Mouse (Mus musculus): Measurements from ENCODE around the gene Pik3cd. TPM values are rescaled to one million over a fixed set of nuclear protein-coding genes. Genes with fewer than 3 reads are reported as not detected.
"Not testable (repeated sequence)": the region's sequence is repeated elsewhere in the genome, so short reads cannot be mapped to it uniquely, and the experiment has no call there.

The Pik3cd gene
- polyA plus RNA-seq, 1 experiment from 2014 or later, result 21.0 TPM

DNA sequence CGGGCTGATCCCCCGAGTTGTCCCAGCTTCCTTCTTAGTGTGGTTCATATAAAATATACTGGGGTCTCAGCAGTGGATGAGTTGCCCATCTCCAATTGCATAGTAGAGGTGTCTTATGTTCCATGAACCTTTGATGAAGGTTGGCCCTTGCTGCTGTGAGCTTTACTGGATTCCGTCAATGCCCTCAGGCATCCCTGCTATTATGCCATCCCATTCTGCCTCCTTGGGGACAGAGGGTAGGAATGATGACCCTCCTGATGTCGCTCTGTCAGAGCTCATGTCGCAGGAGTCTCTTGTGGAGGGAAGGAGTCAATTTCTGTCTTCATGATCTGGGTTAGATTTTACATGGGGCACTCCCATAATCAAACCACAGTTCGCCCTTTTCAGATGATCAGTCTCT lies 88.9 kb downstream of the Pik3cd start:
- H3K27ac ChIP-seq (ENCODE audit: low read length); H3K4me3 ChIP-seq (replicated peaks; ENCODE audit: low read length); H3K27me3 ChIP-seq (replicated peaks; ENCODE audit: control insufficient read depth, insufficient read depth, low read length); H3K9me3 ChIP-seq (ENCODE audit: control insufficient read depth, low read length); ATAC-seq; H3K9ac ChIP-seq (replicated peaks; ENCODE audit: low read depth, low read length); H3K4me2 ChIP-seq (ENCODE audit: low read length); H3K36me3 ChIP-seq (ENCODE audit: control insufficient read depth, insufficient read depth): not testable (repeated sequence)
- peaks cover 10% of the 10 kb centered on the region for H3K4me1 ChIP-seq (replicated peaks; ENCODE audit: control insufficient read depth, insufficient read depth, low read length)
- 75% methylated on average over 6 of the region's 6 CpGs for WGBS

GRCm38 (mm10) chr4:149611376-149612044 lies 90.9 kb downstream of the Pik3cd start:
- Histone ChIP-seq H3K9ac (replicated peaks; ENCODE audit: low read depth, low read length) (no peak overlapping the region), H3K9me3 (ENCODE audit: control insufficient read depth, low read length) (peaks cover 3% of the 10 kb centered on the region; the same call in 1 of the 2 replicates), H3K36me3 (ENCODE audit: control insufficient read depth, insufficient read depth) (peaks cover 8% of the 10 kb centered on the region), H3K4me3 (replicated peaks; ENCODE audit: low read length) (no peak overlapping the region), H3K27me3 (replicated peaks; ENCODE audit: control insufficient read depth, insufficient read depth, low read length) (no peaks in the 10 kb centered on the region), H3K4me1 (replicated peaks; ENCODE audit: control insufficient read depth, insufficient read depth, low read length) (peaks cover 24% of the 10 kb centered on the region), H3K4me2 (ENCODE audit: low read length) (no peak overlapping the region), H3K27ac (ENCODE audit: low read length) (no peak overlapping the region)
- no peak for ATAC-seq
- 48% methylated on average over 10 of the region's 10 CpGs for WGBS

DNA sequence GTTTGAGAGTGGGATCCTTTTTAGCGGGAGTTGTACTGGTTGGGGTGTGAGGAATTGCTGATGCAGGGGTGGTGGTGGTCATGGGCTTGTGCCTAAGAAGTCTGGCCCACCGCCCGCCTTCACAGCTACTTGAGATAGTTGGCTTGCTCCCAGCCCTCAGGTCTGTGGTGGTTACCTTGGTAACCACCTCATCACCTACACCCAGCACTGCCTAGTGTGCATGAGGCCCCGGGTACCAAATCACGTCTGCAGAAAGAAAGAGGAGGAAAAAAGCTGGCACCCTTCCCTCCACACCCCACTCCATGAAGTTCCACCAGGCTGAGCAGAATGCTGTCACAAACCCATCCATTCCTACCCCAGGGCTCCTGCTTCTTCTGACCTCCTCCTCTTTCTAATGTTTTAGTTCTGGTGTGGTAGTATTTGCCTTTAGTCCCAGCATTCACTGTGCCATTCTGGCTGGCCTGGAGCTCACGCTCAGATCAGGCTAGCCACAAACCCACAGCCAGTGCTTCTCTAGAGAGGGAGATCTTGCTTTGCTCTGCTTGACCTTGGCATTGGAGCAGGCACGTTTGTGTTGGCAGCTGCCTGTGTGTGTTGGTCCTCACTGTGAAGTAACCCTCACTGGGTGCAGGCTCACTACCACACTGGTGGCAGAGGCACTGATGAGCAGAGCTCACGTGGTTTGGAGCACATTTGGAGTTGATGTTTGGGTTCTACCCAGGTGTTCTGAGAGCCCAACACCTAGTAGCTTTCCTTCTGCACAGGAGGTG lies 92.9 kb downstream of the Pik3cd start:
- Histone ChIP-seq H3K9me3 (ENCODE audit: control insufficient read depth, low read length) (no peaks in the 10 kb centered on the region; the same call in 1 of the 2 replicates), H3K27me3 (replicated peaks; ENCODE audit: control insufficient read depth, insufficient read depth, low read length) (no peaks in the 10 kb centered on the region), H3K36me3 (ENCODE audit: control insufficient read depth, insufficient read depth) (peaks cover 2% of the 10 kb centered on the region; the same call in 1 of the 2 replicates), H3K4me2 (ENCODE audit: low read length) (no peak overlapping the region), H3K4me3 (replicated peaks; ENCODE audit: low read length) (no peak overlapping the region), H3K27ac (ENCODE audit: low read length) (peak overlapping the region; percentile 26; the same call in 1 of the 2 replicates), H3K9ac (replicated peaks; ENCODE audit: low read depth, low read length) (no peak overlapping the region), H3K4me1 (replicated peaks; ENCODE audit: control insufficient read depth, insufficient read depth, low read length) (peaks cover 26% of the 10 kb centered on the region)
- WGBS, result 28% methylated on average over 8 of the region's 8 CpGs
- ATAC-seq, result peak; percentile 46; the same call in 1 of the 2 replicates

GRCm38 (mm10) chr4:149608309-149608638 lies 94.1 kb downstream of the Pik3cd start:
- H3K4me1 ChIP-seq (replicated peaks; ENCODE audit: control insufficient read depth, insufficient read depth, low read length), result peaks cover 26% of the 10 kb centered on the region
- no peaks in the 10 kb centered on the region for H3K9me3 ChIP-seq (ENCODE audit: control insufficient read depth, low read length)
- H3K27ac ChIP-seq (ENCODE audit: low read length), result no peak overlapping the region
- H3K4me2 ChIP-seq (ENCODE audit: low read length), result no peak overlapping the region
- H3K36me3 ChIP-seq (ENCODE audit: control insufficient read depth, insufficient read depth), result no peaks in the 10 kb centered on the region
- no peak overlapping the region for H3K4me3 ChIP-seq (replicated peaks; ENCODE audit: low read length)
- 89% methylated on average over 6 of the region's 6 CpGs for WGBS
- ATAC-seq, result no peak
- no peak overlapping the region for H3K9ac ChIP-seq (replicated peaks; ENCODE audit: low read depth, low read length)
- no peaks in the 10 kb centered on the region for H3K27me3 ChIP-seq (replicated peaks; ENCODE audit: control insufficient read depth, insufficient read depth, low read length)

DNA sequence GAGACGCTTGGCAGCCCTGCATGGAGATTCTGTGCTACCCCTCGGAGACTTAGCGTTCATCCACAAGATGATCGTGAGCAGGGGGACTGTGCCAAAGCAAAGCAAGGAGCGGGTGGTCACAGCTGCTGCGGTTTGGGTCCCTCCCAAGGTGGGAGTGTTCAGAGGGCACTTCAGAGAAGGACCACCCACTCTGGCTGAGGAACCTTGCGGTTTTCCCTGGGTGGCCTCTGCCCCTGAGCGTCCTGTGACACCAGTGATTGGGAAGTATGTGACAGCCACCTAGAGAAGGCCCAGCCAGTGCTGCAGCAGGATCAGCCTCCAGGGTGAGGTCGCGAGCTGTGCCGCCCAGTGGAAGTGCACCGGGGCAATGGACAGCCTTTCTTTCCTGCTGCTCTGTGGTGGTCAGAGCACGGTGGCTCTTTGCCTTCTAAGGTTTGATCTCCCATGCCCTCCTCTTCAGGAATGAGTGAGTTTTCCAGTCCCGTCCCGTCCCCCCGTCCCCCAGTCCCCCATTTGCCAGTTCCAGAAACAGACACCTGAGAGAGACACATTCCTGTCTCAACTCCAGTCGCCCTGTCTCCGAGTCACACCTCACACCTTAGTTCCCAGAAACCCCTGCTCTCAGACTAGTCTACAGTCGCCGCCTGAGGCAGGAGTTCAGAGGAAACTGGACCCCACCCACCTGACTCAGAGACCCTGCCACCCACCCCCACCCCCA lies 94.6 kb downstream of the Pik3cd start:
- H3K9ac ChIP-seq (replicated peaks; ENCODE audit: low read depth, low read length), result no peak overlapping the region
- H3K4me2 ChIP-seq (ENCODE audit: low read length), result no peak overlapping the region
- no peaks in the 10 kb centered on the region for H3K9me3 ChIP-seq (ENCODE audit: control insufficient read depth, low read length)
- 57% methylated on average over 20 of the region's 20 CpGs for WGBS
- H3K4me1 ChIP-seq (replicated peaks; ENCODE audit: control insufficient read depth, insufficient read depth, low read length), result peaks cover 26% of the 10 kb centered on the region
- no peak overlapping the region for H3K27ac ChIP-seq (ENCODE audit: low read length)
- 0 out of 2 replicates have a peak, but pooled peaks have one; percentile 17 for ATAC-seq
- H3K36me3 ChIP-seq (ENCODE audit: control insufficient read depth, insufficient read depth), result no peaks in the 10 kb centered on the region
- no peak overlapping the region for H3K4me3 ChIP-seq (replicated peaks; ENCODE audit: low read length)
- H3K27me3 ChIP-seq (replicated peaks; ENCODE audit: control insufficient read depth, insufficient read depth, low read length), result no peaks in the 10 kb centered on the region

DNA sequence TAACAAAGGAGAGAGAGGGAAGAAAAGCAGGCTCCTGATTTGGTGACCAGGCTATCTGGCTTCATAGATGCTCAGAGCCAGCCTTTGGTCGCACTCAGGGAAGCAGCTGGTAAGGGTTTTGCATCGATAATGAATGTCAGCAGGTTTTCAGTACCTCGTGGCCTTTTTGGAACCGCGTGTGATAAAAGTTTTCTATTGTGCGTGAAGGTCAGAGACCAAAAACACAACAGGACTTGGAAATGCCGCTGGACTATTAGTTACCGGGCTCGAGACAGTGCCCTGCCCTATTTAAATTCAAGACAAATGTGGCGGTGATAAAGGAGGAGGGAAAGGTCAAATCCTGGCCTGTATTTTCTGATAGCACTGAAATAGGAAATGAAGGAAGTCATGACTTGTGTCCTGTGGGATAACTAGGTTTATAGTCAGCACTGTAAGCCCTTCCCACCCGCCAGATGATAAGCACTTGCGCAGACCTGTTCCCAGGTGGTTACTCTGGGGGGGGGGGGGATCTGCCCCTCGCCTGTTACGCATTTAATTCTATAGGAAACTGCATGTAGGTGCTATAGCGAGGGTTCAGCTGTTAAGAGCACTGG lies 95.5 kb downstream of the Pik3cd start:
- WGBS, result 59% methylated on average over 15 of the region's 15 CpGs
- Histone ChIP-seq H3K4me3 (replicated peaks; ENCODE audit: low read length) (no peak overlapping the region), H3K4me1 (replicated peaks; ENCODE audit: control insufficient read depth, insufficient read depth, low read length) (peaks cover 29% of the 10 kb centered on the region), H3K4me2 (ENCODE audit: low read length) (no peak overlapping the region), H3K27ac (ENCODE audit: low read length) (no peak overlapping the region), H3K9ac (replicated peaks; ENCODE audit: low read depth, low read length) (no peak overlapping the region), H3K9me3 (ENCODE audit: control insufficient read depth, low read length) (no peaks in the 10 kb centered on the region), H3K27me3 (replicated peaks; ENCODE audit: control insufficient read depth, insufficient read depth, low read length) (no peaks in the 10 kb centered on the region), H3K36me3 (ENCODE audit: control insufficient read depth, insufficient read depth) (no peaks in the 10 kb centered on the region)
- no peak for ATAC-seq

- Histone ChIP-seq H3K4me2 (ENCODE audit: low read length) (no peak overlapping the region), H3K27me3 (replicated peaks; ENCODE audit: control insufficient read depth, insufficient read depth, low read length) (no peaks in the 10 kb centered on the region), H3K36me3 (ENCODE audit: control insufficient read depth, insufficient read depth) (no peaks in the 10 kb centered on the region), H3K27ac (ENCODE audit: low read length) (no peak overlapping the region), H3K9me3 (ENCODE audit: control insufficient read depth, low read length) (no peaks in the 10 kb centered on the region), H3K4me3 (replicated peaks; ENCODE audit: low read length) (no peak overlapping the region), H3K4me1 (replicated peaks; ENCODE audit: control insufficient read depth, insufficient read depth, low read length) (peaks cover 33% of the 10 kb centered on the region), H3K9ac (replicated peaks; ENCODE audit: low read depth, low read length) (no peak overlapping the region)
- no peak for ATAC-seq
- 72% methylated on average over 18 of the region's 18 CpGs for WGBS
These were observed 96.3 kb downstream of the Pik3cd start for GRCm38 (mm10) chr4:149606056-149606455.

DNA sequence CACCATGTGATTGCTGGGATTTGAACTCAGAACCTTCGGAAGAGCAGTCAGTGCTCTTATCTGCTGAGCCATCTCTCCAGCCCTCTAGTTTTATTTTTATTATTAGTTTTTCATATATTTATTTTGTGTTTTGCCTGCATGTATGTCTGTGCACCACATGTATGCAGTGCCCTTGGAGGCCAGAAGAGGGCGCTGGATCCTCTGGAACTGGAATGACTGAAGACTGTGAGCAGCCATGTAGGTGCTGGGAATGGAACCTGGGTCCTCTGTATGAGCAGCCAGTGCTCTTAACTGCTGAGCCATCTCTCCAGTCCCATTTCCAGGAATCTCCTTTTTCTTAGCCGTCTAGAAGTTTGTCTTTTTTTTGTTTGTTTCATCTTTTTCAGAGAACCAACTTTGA lies 97.9 kb downstream of the Pik3cd start:
- no peaks in the 10 kb centered on the region for H3K9me3 ChIP-seq (ENCODE audit: control insufficient read depth, low read length)
- no peak overlapping the region for H3K4me2 ChIP-seq (ENCODE audit: low read length)
- ATAC-seq, result no peak
- H3K27ac ChIP-seq (ENCODE audit: low read length), result no peak overlapping the region
- 84% methylated on average over 3 of the region's 3 CpGs for WGBS
- no peaks in the 10 kb centered on the region for H3K27me3 ChIP-seq (replicated peaks; ENCODE audit: control insufficient read depth, insufficient read depth, low read length)
- no peak overlapping the region for H3K9ac ChIP-seq (replicated peaks; ENCODE audit: low read depth, low read length)
- no peak overlapping the region for H3K4me3 ChIP-seq (replicated peaks; ENCODE audit: low read length)
- H3K36me3 ChIP-seq (ENCODE audit: control insufficient read depth, insufficient read depth), result no peaks in the 10 kb centered on the region
- H3K4me1 ChIP-seq (replicated peaks; ENCODE audit: control insufficient read depth, insufficient read depth, low read length), result peaks cover 32% of the 10 kb centered on the region

GRCm38 (mm10) chr4:149603860-149604259 lies 98.5 kb downstream of the Pik3cd start:
- Histone ChIP-seq H3K9me3 (ENCODE audit: control insufficient read depth, low read length) (no peaks in the 10 kb centered on the region), H3K27me3 (replicated peaks; ENCODE audit: control insufficient read depth, insufficient read depth, low read length) (no peaks in the 10 kb centered on the region), H3K27ac (ENCODE audit: low read length) (no peak overlapping the region), H3K4me1 (replicated peaks; ENCODE audit: control insufficient read depth, insufficient read depth, low read length) (peaks cover 26% of the 10 kb centered on the region), H3K4me3 (replicated peaks; ENCODE audit: low read length) (no peak overlapping the region), H3K9ac (replicated peaks; ENCODE audit: low read depth, low read length) (no peak overlapping the region), H3K36me3 (ENCODE audit: control insufficient read depth, insufficient read depth) (no peaks in the 10 kb centered on the region), H3K4me2 (ENCODE audit: low read length) (no peak overlapping the region)
- 70% methylated on average over 1 of the region's 1 CpGs for WGBS
- ATAC-seq, result no peak

All from forebrain, embryonic 16.5 days (tissue).